In the genomic region with DNA sequence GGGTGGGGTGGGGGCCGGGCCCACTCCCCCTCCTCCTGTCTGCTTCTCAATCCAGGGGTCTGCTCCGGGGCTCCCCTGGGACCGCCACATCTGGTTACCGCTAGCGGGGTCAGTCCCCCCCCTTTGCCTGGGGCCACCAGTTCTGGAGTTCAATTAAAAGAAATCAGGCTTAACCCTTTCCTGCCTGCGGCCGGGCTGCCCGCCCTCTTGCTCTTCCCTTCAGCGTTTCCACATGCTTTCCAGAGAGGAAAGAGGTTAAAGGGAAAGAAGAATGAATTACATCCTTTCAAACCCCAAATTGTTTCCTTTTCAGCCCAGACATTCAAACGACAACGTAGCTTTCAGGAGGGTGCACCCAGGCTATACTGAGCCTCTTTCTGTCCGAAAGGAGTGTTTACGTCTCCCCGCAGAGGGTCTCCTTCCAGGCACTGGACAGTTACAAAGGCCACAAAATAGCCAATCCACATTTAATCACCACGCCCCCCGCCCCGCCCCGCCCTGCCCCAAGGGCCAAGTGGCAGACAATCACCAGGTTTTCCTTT, we compare ENCODE assay signal across 7 mouse cellular contexts. TPM values are rescaled to one million over a fixed set of nuclear protein-coding genes. Genes with fewer than 3 reads are reported as not detected.
DNase-seq lines count a peak whose midpoint lies in the region; ATAC-seq and TF ChIP-seq lines count a peak whose summit lies in the region.

No protein-coding gene starts in this region.

- no peaks in the 10 kb centered on the region for H3K36me3 ChIP-seq in ES-E14 (ENCODE audit: control insufficient read depth, insufficient read depth, low read length, poor library complexity, severe bottlenecking)
- no peaks in the 10 kb centered on the region for H3K36me3 ChIP-seq in hindbrain, embryonic 13.5 days
- no peaks in the 10 kb centered on the region for H3K36me3 ChIP-seq in liver, embryonic 16.5 days (ENCODE audit: control insufficient read depth, insufficient read depth)

- no peak for DNase-seq in ES-E14 (ENCODE audit: low read depth, low spot score)
- DNase-seq in embryo, embryonic 10 days (ENCODE audit: low spot score) = peak; percentile 80
- DNase-seq in right cerebral cortex, postnatal 36 days (ENCODE audit: low spot score in 2 of 2) = no peak
- no peak for DNase-seq in layer of hippocampus, adult 8-10 months (ENCODE audit: low spot score in 2 of 2)

- peak overlapping the region; percentile 91 for H3K4me2 ChIP-seq in hindbrain, embryonic 13.5 days
- peak overlapping the region; percentile 65 for H3K4me2 ChIP-seq in liver, embryonic 16.5 days (ENCODE audit: low read depth, low read length)

- H3K4me1 ChIP-seq in ES-E14 (ENCODE audit: control insufficient read depth in 2 of 2, insufficient read depth in 2 of 2, low read length in 2 of 2, poor library complexity in 1 of 2) = peaks cover 0 to 4% of the 10 kb centered on the region in 2 experiments; a peak in 2 of 4 replicates
- peaks cover 45% of the 10 kb centered on the region for H3K4me1 ChIP-seq in hindbrain, embryonic 13.5 days (replicated peaks)
- peaks cover 8% of the 10 kb centered on the region for H3K4me1 ChIP-seq in liver, embryonic 16.5 days (ENCODE audit: control insufficient read depth, low read depth, low read length)

- WGBS in hindbrain, embryonic 13.5 days = 1% methylated on average over 18 of the region's 18 CpGs
- WGBS in liver, embryonic 16.5 days (ENCODE audit: insufficient replicate concordance) = under 1% methylated on average over 18 of the region's 18 CpGs

- H3K9me3 ChIP-seq in ES-E14 (ENCODE audit: control insufficient read depth, insufficient read depth, low read depth, low read length) = no peaks in the 10 kb centered on the region
- H3K9me3 ChIP-seq in hindbrain, embryonic 13.5 days = no peaks in the 10 kb centered on the region
- no peaks in the 10 kb centered on the region for H3K9me3 ChIP-seq in liver, embryonic 16.5 days (replicated peaks; ENCODE audit: control insufficient read depth, low read length)

- H3K27ac ChIP-seq in ES-E14 (ENCODE audit: insufficient read depth, low read depth, low read length, poor library complexity, severe bottlenecking) = no peak overlapping the region
- no peak overlapping the region for H3K27ac ChIP-seq in hindbrain, embryonic 13.5 days
- no peak overlapping the region for H3K27ac ChIP-seq in liver, embryonic 16.5 days (ENCODE audit: low read length)

- H3K27me3 ChIP-seq in hindbrain, embryonic 13.5 days = peaks cover 99% of the 10 kb centered on the region
- H3K27me3 ChIP-seq in liver, embryonic 16.5 days (ENCODE audit: control insufficient read depth, insufficient read depth, low read depth, low read length) = peaks cover 73% of the 10 kb centered on the region

- no peak overlapping the region for H3K9ac ChIP-seq in ES-E14 (ENCODE audit: insufficient read depth, low read depth, low read length, poor library complexity, severe bottlenecking)
- peak overlapping the region; percentile 4; the same call in 1 of the 2 replicates for H3K9ac ChIP-seq in hindbrain, embryonic 13.5 days
- H3K9ac ChIP-seq in liver, embryonic 16.5 days (ENCODE audit: low read depth, low read length) = no peak overlapping the region

- in situ Hi-C loops in ES-E14 (cut with MboI; ENCODE audit: low sequenced_read_pairs in 2 of 2, unreplicated experiment in 2 of 2) = loop anchor here (25.0 kb wide), 2 partner anchors 631 to 1944 kb away; a partner anchor contains a TSS

- peak overlapping the region; percentile 25 to 39; a peak in 2 of 4 replicates for H3K4me3 ChIP-seq in ES-E14 (ENCODE audit: insufficient read depth in 1 of 2, low read depth in 1 of 2, low read length in 2 of 2, poor library complexity in 1 of 2, severe bottlenecking in 1 of 2)
- peak overlapping the region; percentile 52 for H3K4me3 ChIP-seq in hindbrain, embryonic 13.5 days
- H3K4me3 ChIP-seq in liver, embryonic 16.5 days (ENCODE audit: low read depth, low read length) = peak overlapping the region; percentile 65

- no peak for ATAC-seq in hindbrain, embryonic 13.5 days (ENCODE audit: low FRiP score)
- ATAC-seq in liver, embryonic 16.5 days (ENCODE audit: low read depth) = no peak
- ATAC-seq in activated CD4-positive, CD25-positive, alpha-beta regulatory T cell, adult 4 months = no peak

TF ChIP-seq in ES-E14, 5 proteins besides CTCF, POLR2A, EP300 and RAD21:
- no peak for TF ChIP-seq ZNF384 (IDR thresholded peaks at IDR 0.05; ENCODE audit: low read depth, low read length)
- TF ChIP-seq CHD2 (IDR thresholded peaks at IDR 0.05; ENCODE audit: low read depth, low read length) = no peak
- no peak for TF ChIP-seq ZC3H11A (IDR thresholded peaks at IDR 0.05; ENCODE audit: borderline replicate concordance, low read depth, low read length)
- TF ChIP-seq HCFC1 (IDR thresholded peaks at IDR 0.05; ENCODE audit: borderline replicate concordance, insufficient read depth, low read length) = no peak
- TF ChIP-seq MAFK (IDR thresholded peaks at IDR 0.05; ENCODE audit: insufficient read depth, low read depth, low read length) = no peak

RNA-seq across cellular contexts. Expression of a gene that starts 0.5 kb away (rescaled TPM):
- 0.16 and 0.40 TPM in 2 replicates for total RNA-seq in ES-E14 (2012; rRNA removed)
- 8.7 and 9.3 TPM in 2 replicates for polyA plus RNA-seq in hindbrain, embryonic 13.5 days (2015; fragmentation: Nextera tagmentation; extraction: Ambion mirVana)
- 6.9 and 8.2 TPM in 2 replicates for polyA plus RNA-seq in liver, embryonic 16.5 days (2015; fragmentation: Nextera tagmentation; extraction: Ambion mirVana)
- polyA plus RNA-seq in activated CD4-positive, CD25-positive, alpha-beta regulatory T cell, adult 4 months (2017; shearing (Covaris generic)) = 100 to 1,000 TPM; 114 to 122 TPM
- total RNA-seq in layer of hippocampus, adult 8-10 months (2022) = 10 to 100 TPM in 1 of 4 experiments, 1 to 10 TPM in 3; 4.4 to 11.1 (median 6.3) TPM

Comparison
In these comparisons a context has a peak if more than half of its experiments do, and no peak if none do; other contexts are left out.
1. RNA of a gene that starts 0.5 kb away (polyA plus RNA-seq): 114 to 122 TPM in activated CD4-positive, CD25-positive, alpha-beta regulatory T cell, adult 4 months; 8.7 to 9.3 TPM in hindbrain, embryonic 13.5 days and 6.9 to 8.2 TPM in liver, embryonic 16.5 days; every median in the first group is over 10 times any median in the second.
2. Peak in every context shown above with its lines, with median percentiles within 50 percentile points of each other: H3K4me3 ChIP-seq.